Mouse (Mus musculus): Measurements from ENCODE around the gene Ugt1a2. TPM values are rescaled to one million over a fixed set of nuclear protein-coding genes. Genes with fewer than 3 reads are reported as not detected.

Ugt1a2 gene
- 1,708 TPM for polyA plus RNA-seq (2014; fragmentation: Illumina TruSeq; extraction: RNeasy Lipid Tissue Mini Kit (QIAGEN cat#74804); ENCODE audit: low read depth, low replicate concordance)

GRCm38 (mm10) chr1:88200456-88200855 lies at the start of gene Ugt1a2:
Gene Ugt1a2 (plus strand): TSS chr1:88200601.

GRCm38 (mm10) chr1:88165711-88166110 lies 34.7 kb upstream of the Ugt1a2 start, which contains the start of gene Ugt1a5:
Gene Ugt1a5 (plus strand): TSS chr1:88166012.

GRCm38 (mm10) chr1:88205294-88205922 lies 5.0 kb downstream of the Ugt1a2 start, which contains the start of gene Dnajb3:
Gene Dnajb3 (minus strand): TSS chr1:88205782.

DNA sequence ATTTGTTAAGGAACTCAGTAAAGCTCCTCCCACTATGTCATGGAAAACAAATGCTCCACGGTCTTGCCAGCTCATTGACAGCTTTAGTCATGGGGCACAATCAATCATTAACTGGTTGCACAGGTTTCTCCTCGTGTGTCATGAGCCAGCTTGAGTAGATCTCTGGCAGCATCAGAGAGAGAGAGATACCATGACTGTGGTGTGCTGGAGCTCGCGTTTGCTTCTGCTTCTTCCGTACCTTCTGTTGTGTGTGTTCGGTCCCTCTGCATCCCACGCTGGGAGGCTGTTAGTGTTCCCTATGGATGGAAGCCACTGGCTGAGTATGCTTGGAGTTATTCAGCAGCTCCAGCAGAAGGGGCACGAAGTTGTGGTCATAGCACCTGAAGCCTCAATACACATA lies 11.4 kb downstream of the Ugt1a2 start, which contains the start of gene Ugt1a1:
Gene Ugt1a1, plus strand, starts transcription at position 148 of the 400 bp plus-strand sequence.

DNA sequence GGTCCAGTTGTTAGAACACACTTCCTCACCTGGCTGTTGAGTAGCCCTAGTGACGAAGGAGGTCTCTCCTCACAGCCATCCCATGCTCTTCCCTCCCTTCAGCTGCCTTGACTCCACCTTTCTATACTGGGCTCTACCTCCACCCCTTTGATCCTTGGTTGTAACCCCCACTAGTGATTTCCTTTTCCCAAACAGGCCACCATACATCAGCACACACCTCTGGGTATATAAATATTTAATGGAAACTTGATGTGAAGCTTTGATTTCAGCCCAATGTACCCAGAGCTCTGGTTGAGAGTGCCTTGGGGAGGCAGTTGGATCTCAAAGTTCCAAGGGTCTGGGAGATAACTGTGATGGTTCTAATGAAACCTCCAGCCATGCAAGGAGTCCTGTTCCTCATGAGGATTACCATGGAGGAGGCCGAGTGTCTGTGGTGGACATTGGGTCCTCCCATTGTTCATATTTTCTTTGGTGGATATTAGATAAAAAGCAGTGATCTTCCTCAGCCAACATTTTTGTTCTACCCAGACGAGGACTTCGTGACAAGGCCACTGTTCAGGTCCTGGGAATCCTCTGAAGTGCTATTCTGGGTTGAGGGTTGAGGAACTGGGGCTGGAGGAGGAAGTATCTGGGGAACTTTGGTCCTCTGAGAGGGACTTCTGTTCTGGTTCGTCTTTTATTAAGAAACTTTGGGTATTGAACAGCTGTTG lies 26.4 kb downstream of the Ugt1a2 start, which contains the start of gene Mroh2a:
Gene Mroh2a, plus strand, starts transcription at position 317 of the 710 bp plus-strand sequence.

Other genes with a start within 250 kb of the Ugt1a2 start
- gene Usp40, start 192.1 kb upstream of the Ugt1a2 start, polyA plus RNA-seq (2014; fragmentation: Illumina TruSeq; extraction: RNeasy Lipid Tissue Mini Kit (QIAGEN cat#74804); ENCODE audit: low read depth, low replicate concordance), result 33.3 TPM
- 61.8 TPM for gene Ugt1a10, start 145.2 kb upstream of the Ugt1a2 start, polyA plus RNA-seq (2014; fragmentation: Illumina TruSeq; extraction: RNeasy Lipid Tissue Mini Kit (QIAGEN cat#74804); ENCODE audit: low read depth, low replicate concordance)
- gene Ugt1a9, start 129.8 kb upstream of the Ugt1a2 start, polyA plus RNA-seq (2014; fragmentation: Illumina TruSeq; extraction: RNeasy Lipid Tissue Mini Kit (QIAGEN cat#74804); ENCODE audit: low read depth, low replicate concordance), result 2.7 TPM
- gene Ugt1a8, start 112.8 kb upstream of the Ugt1a2 start, polyA plus RNA-seq (2014; fragmentation: Illumina TruSeq; extraction: RNeasy Lipid Tissue Mini Kit (QIAGEN cat#74804); ENCODE audit: low read depth, low replicate concordance), result not detected
- 433 TPM for gene Ugt1a7c, start 105.5 kb upstream of the Ugt1a2 start, polyA plus RNA-seq (2014; fragmentation: Illumina TruSeq; extraction: RNeasy Lipid Tissue Mini Kit (QIAGEN cat#74804); ENCODE audit: low read depth, low replicate concordance)
- gene Ugt1a6b, start 97.3 kb upstream of the Ugt1a2 start, polyA plus RNA-seq (2014; fragmentation: Illumina TruSeq; extraction: RNeasy Lipid Tissue Mini Kit (QIAGEN cat#74804); ENCODE audit: low read depth, low replicate concordance), result 0.81 TPM
- 17.1 TPM for gene Ugt1a6a, start 65.8 kb upstream of the Ugt1a2 start, polyA plus RNA-seq (2014; fragmentation: Illumina TruSeq; extraction: RNeasy Lipid Tissue Mini Kit (QIAGEN cat#74804); ENCODE audit: low read depth, low replicate concordance)
- gene Ugt1a5, start 34.6 kb upstream of the Ugt1a2 start, polyA plus RNA-seq (2014; fragmentation: Illumina TruSeq; extraction: RNeasy Lipid Tissue Mini Kit (QIAGEN cat#74804); ENCODE audit: low read depth, low replicate concordance), result 0.24 TPM
- gene Dnajb3, start 5.2 kb downstream of the Ugt1a2 start, polyA plus RNA-seq (2014; fragmentation: Illumina TruSeq; extraction: RNeasy Lipid Tissue Mini Kit (QIAGEN cat#74804); ENCODE audit: low read depth, low replicate concordance), result 2.1 TPM
- gene Ugt1a1, start 11.4 kb downstream of the Ugt1a2 start, polyA plus RNA-seq (2014; fragmentation: Illumina TruSeq; extraction: RNeasy Lipid Tissue Mini Kit (QIAGEN cat#74804); ENCODE audit: low read depth, low replicate concordance), result 9.7 TPM
- not detected for gene Mroh2a, start 26.4 kb downstream of the Ugt1a2 start, polyA plus RNA-seq (2014; fragmentation: Illumina TruSeq; extraction: RNeasy Lipid Tissue Mini Kit (QIAGEN cat#74804); ENCODE audit: low read depth, low replicate concordance)
- 10.4 TPM for gene Hjurp, start 77.0 kb downstream of the Ugt1a2 start, polyA plus RNA-seq (2014; fragmentation: Illumina TruSeq; extraction: RNeasy Lipid Tissue Mini Kit (QIAGEN cat#74804); ENCODE audit: low read depth, low replicate concordance)
- gene Trpm8, start 77.1 kb downstream of the Ugt1a2 start, polyA plus RNA-seq (2014; fragmentation: Illumina TruSeq; extraction: RNeasy Lipid Tissue Mini Kit (QIAGEN cat#74804); ENCODE audit: low read depth, low replicate concordance), result not detected
- gene Spp2, start 206.4 kb downstream of the Ugt1a2 start, polyA plus RNA-seq (2014; fragmentation: Illumina TruSeq; extraction: RNeasy Lipid Tissue Mini Kit (QIAGEN cat#74804); ENCODE audit: low read depth, low replicate concordance), result 295 TPM